Mouse (Mus musculus): ENCODE measurements at regions not wholly inside any gene's neighbourhood (a gene's known extent, or its start where the extent isn't known, plus 50 kb on each side); places are given as distances from the start of the nearest gene placed in this dataset.

- no peak overlapping the region for H3K9ac ChIP-seq (ENCODE audit: insufficient read depth, low read depth)
- peaks cover 42% of the 10 kb centered on the region for H3K9me3 ChIP-seq (replicated peaks; ENCODE audit: low read length)
- dilution Hi-C loops (cut with MboI; ENCODE audit: extremely low pct_ligation_motif_present, extremely low pct_unique_long_range_greater_than_20kb, low sequenced_read_pairs) (no loop called here), in situ Hi-C loops (cut with MboI; ENCODE audit: low pct_ligation_motif_present, low pct_unique_long_range_greater_than_20kb, low sequenced_read_pairs) (no loop called here)
- no peak overlapping the region for H3K4me3 ChIP-seq (replicated peaks in 1 of 3; ENCODE audit: low read depth in 2 of 3, low read length in 2 of 3, poor library complexity in 1 of 3)
- no peak overlapping the region for H3K4me2 ChIP-seq (ENCODE audit: insufficient read depth, low read depth, poor library complexity, severe bottlenecking)
- H3K4me1 ChIP-seq (ENCODE audit: control insufficient read depth in 1 of 2, insufficient read depth in 2 of 2), result no peaks in the 10 kb centered on the region
- no peak for DNase-seq (ENCODE audit: extremely low read depth)
- no peaks in the 10 kb centered on the region for H3K36me3 ChIP-seq (replicated peaks in 1 of 2; ENCODE audit: control insufficient read depth in 1 of 2, insufficient read depth in 1 of 2, low read length in 1 of 2)
- no peaks in the 10 kb centered on the region for H3K79me2 ChIP-seq (replicated peaks; ENCODE audit: control insufficient read depth, extremely low read depth, insufficient read depth, poor library complexity, severe bottlenecking)
- H3K27ac ChIP-seq (ENCODE audit: insufficient read depth, low read depth), result no peak overlapping the region
- TF ChIP-seq MAFK (IDR thresholded peaks at IDR 0.05; ENCODE audit: insufficient replicate concordance, low read length) (no peak), ETS1 (conservative IDR thresholded peaks at IDR 0.05; ENCODE audit: low read depth, low read length) (no peak), ZKSCAN1 (IDR thresholded peaks at IDR 0.05; ENCODE audit: borderline replicate concordance, low read depth, low read length) (no peak), EP300 (IDR thresholded peaks at IDR 0.05; ENCODE audit: low read length) (no peak), USF1 (IDR thresholded peaks at IDR 0.05; ENCODE audit: low read depth, low read length) (no peak), MAZ (IDR thresholded peaks at IDR 0.05; ENCODE audit: low read depth, low read length) (no peak)
- no peaks in the 10 kb centered on the region for H3K27me3 ChIP-seq (replicated peaks)
These were observed 514.7 kb upstream of the Ddx18 start for GRCm38 (mm10) chr1:122082481-122082880.

GRCm38 (mm10) chr1:122076085-122076484, 508.3 kb upstream of the Ddx18 start:
- TF ChIP-seq JUND (conservative IDR thresholded peaks at IDR 0.05; ENCODE audit: low read depth, low read length) (no peak), SMC3 (IDR thresholded peaks at IDR 0.05; ENCODE audit: low read depth, low read length) (no peak), MAFK (IDR thresholded peaks at IDR 0.05; ENCODE audit: insufficient replicate concordance, low read length) (0 out of 2 replicates have a peak, but pooled peaks have one; percentile 53), JUN (IDR thresholded peaks at IDR 0.05; ENCODE audit: insufficient read depth, low read depth, low read length) (no peak)
- H3K9ac ChIP-seq (ENCODE audit: insufficient read depth, low read depth), result no peak overlapping the region
- dilution Hi-C loops (cut with MboI; ENCODE audit: extremely low pct_ligation_motif_present, extremely low pct_unique_long_range_greater_than_20kb, low sequenced_read_pairs), result no loop called here
- DNase-seq (ENCODE audit: extremely low read depth), result no peak
- H3K79me2 ChIP-seq (replicated peaks; ENCODE audit: control insufficient read depth, extremely low read depth, insufficient read depth, poor library complexity, severe bottlenecking), result no peaks in the 10 kb centered on the region
- no peak overlapping the region for H3K27ac ChIP-seq (ENCODE audit: insufficient read depth, low read depth)
- no peaks in the 10 kb centered on the region for H3K36me3 ChIP-seq (replicated peaks in 1 of 2; ENCODE audit: control insufficient read depth in 1 of 2, insufficient read depth in 1 of 2, low read length in 1 of 2)
- peaks cover 31% of the 10 kb centered on the region for H3K9me3 ChIP-seq (replicated peaks; ENCODE audit: low read length)
- no peak overlapping the region for H3K4me3 ChIP-seq (replicated peaks in 1 of 3; ENCODE audit: low read depth in 2 of 3, low read length in 2 of 3, poor library complexity in 1 of 3)
- H3K4me1 ChIP-seq (ENCODE audit: control insufficient read depth in 1 of 2, insufficient read depth in 2 of 2), result no peaks in the 10 kb centered on the region
- in situ Hi-C loops (cut with MboI; ENCODE audit: low pct_ligation_motif_present, low pct_unique_long_range_greater_than_20kb, low sequenced_read_pairs), result no loop called here
- no peak overlapping the region for H3K4me2 ChIP-seq (ENCODE audit: insufficient read depth, low read depth, poor library complexity, severe bottlenecking)
- H3K27me3 ChIP-seq (replicated peaks), result no peaks in the 10 kb centered on the region

DNA sequence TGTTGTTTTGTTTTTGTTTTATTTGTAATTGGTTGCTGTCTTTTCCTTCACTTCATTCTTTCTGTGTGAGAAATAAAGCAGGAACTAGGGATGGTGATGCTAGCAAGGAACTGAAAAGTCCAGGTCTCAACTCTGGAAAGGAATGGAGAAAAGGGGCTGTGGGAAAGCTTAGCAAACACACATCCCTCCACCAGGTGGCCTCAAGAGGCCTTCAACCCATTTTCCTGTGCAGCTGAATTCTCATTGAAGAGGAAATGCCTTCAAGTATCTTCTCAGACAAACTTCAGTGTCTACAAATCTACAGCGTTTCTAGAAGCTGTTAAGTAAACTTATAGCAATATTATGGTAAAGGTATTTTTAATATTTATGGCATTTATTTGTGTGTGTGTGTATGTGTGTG, 487.4 kb upstream of the Ddx18 start:
- no peaks in the 10 kb centered on the region for H3K36me3 ChIP-seq (replicated peaks in 1 of 2; ENCODE audit: control insufficient read depth in 1 of 2, insufficient read depth in 1 of 2, low read length in 1 of 2)
- H3K27me3 ChIP-seq (replicated peaks), result no peaks in the 10 kb centered on the region
- no peaks in the 10 kb centered on the region for H3K79me2 ChIP-seq (replicated peaks; ENCODE audit: control insufficient read depth, extremely low read depth, insufficient read depth, poor library complexity, severe bottlenecking)
- in situ Hi-C loops (cut with MboI; ENCODE audit: low pct_ligation_motif_present, low pct_unique_long_range_greater_than_20kb, low sequenced_read_pairs) (no loop called here), dilution Hi-C loops (cut with MboI; ENCODE audit: extremely low pct_ligation_motif_present, extremely low pct_unique_long_range_greater_than_20kb, low sequenced_read_pairs) (no loop called here)
- H3K9me3 ChIP-seq (replicated peaks; ENCODE audit: low read length), result peaks cover 34% of the 10 kb centered on the region
- no peak overlapping the region for H3K9ac ChIP-seq (ENCODE audit: insufficient read depth, low read depth)
- DNase-seq (ENCODE audit: extremely low read depth), result no peak
- H3K27ac ChIP-seq (ENCODE audit: insufficient read depth, low read depth), result no peak overlapping the region
- no peak overlapping the region for H3K4me3 ChIP-seq (replicated peaks in 1 of 3; ENCODE audit: low read depth in 2 of 3, low read length in 2 of 3, poor library complexity in 1 of 3)
- TF ChIP-seq POLR2A (IDR thresholded peaks at IDR 0.05; ENCODE audit: low read depth, low read length) (no peak), TBP (conservative IDR thresholded peaks at IDR 0.05; ENCODE audit: low read depth, low read length) (no peak), ZKSCAN1 (IDR thresholded peaks at IDR 0.05; ENCODE audit: borderline replicate concordance, low read depth, low read length) (no peak), MAZ (IDR thresholded peaks at IDR 0.05; ENCODE audit: low read depth, low read length) (no peak), EP300 (IDR thresholded peaks at IDR 0.05; ENCODE audit: low read length) (no peak), ETS1 (conservative IDR thresholded peaks at IDR 0.05; ENCODE audit: low read depth, low read length) (no peak), CHD1 (IDR thresholded peaks at IDR 0.05; ENCODE audit: low read depth, low read length) (no peak), RCOR1 (conservative IDR thresholded peaks at IDR 0.05; ENCODE audit: low read depth, low read length) (no peak)
- H3K4me1 ChIP-seq (ENCODE audit: control insufficient read depth in 1 of 2, insufficient read depth in 2 of 2), result no peaks in the 10 kb centered on the region
- H3K4me2 ChIP-seq (ENCODE audit: insufficient read depth, low read depth, poor library complexity, severe bottlenecking), result no peak overlapping the region

Data from CH12.LX (cell line).